Mouse (Mus musculus) hindbrain, embryonic 16.5 days (tissue): ENCODE measurements around the gene Pa2g4. TPM values are rescaled to one million over a fixed set of nuclear protein-coding genes. Genes with fewer than 3 reads are reported as not detected.

Source experiments
- ATAC-seq: fragments of 200-750 bp; cut with Nextera tagmentation; 2 replicates; pipeline ENCODE4 v1.8.0; 2017; ENCODE audit warnings: moderate TSS enrichment, moderate library complexity
- H3K27ac ChIP-seq: fragments of 300-500 bp; sonication (generic); 2 replicates; pipeline ENCODE4 v1.5.1; 2014; ENCODE audit warnings: low read depth, mild to moderate bottlenecking, control low read depth, low read length, moderate library complexity
- H3K27me3 ChIP-seq: fragments of 300-500 bp; sonication (generic); replicated peaks from 2 replicates; pipeline ENCODE4 v1.6.1; 2014; ENCODE audit warnings: low read length; ENCODE audit not compliant: control insufficient read depth, insufficient read depth
- H3K36me3 ChIP-seq: fragments of 300-500 bp; sonication (generic); 2 replicates; pipeline ENCODE4 v1.6.1; 2014; ENCODE audit warnings: mild to moderate bottlenecking, low read length, moderate library complexity, mixed read lengths; ENCODE audit not compliant: control insufficient read depth, insufficient read depth
- H3K4me1 ChIP-seq: fragments of 300-500 bp; sonication (generic); 2 replicates; pipeline ENCODE4 v1.6.1; 2014; ENCODE audit warnings: low read depth, low read length; ENCODE audit not compliant: control insufficient read depth, insufficient read depth
- H3K4me2 ChIP-seq: fragments of 300-500 bp; sonication (generic); 2 replicates; pipeline ENCODE4 v1.6.1; 2014; ENCODE audit warnings: mild to moderate bottlenecking, low read length, control low read depth, moderate library complexity
- H3K4me3 ChIP-seq: fragments of 300-500 bp; sonication (generic); 2 replicates; pipeline ENCODE4 v1.5.1; 2014; ENCODE audit warnings: mild to moderate bottlenecking, low read length, control low read depth, moderate library complexity
- H3K9ac ChIP-seq: fragments of 300-500 bp; sonication (generic); 2 replicates; pipeline ENCODE4 v1.6.1; 2014; ENCODE audit warnings: low read depth, mild to moderate bottlenecking, control low read depth, low read length, moderate library complexity
- H3K9me3 ChIP-seq: fragments of 300-500 bp; sonication (generic); 2 replicates; pipeline ENCODE4 v1.6.1; 2014; ENCODE audit warnings: mild to moderate bottlenecking, low read length, moderate library complexity; ENCODE audit not compliant: control insufficient read depth
- WGBS: fragments of 180-500 bp; shearing (Covaris S2); extraction: QIAGEN DNeasy Blood & Tissue Kit; methylation state at CpG from one replicate; pipeline ENCODE4 v1.1.7; 2014; 5-methylcytosine and 5-hydroxymethylcytosine counted together
- polyA plus RNA-seq: library from polyadenylated mRNA; unstranded; fragments of >200 nt; fragmentation: Nextera tagmentation; extraction: Ambion mirVana; gene quantifications from 2 replicates; pipeline ENCODE4 v1.2.1, GENCODE M21; 2015

Gene Pa2g4
- polyA plus RNA-seq, 1 experiment from 2014 or later, result 130 TPM

DNA sequence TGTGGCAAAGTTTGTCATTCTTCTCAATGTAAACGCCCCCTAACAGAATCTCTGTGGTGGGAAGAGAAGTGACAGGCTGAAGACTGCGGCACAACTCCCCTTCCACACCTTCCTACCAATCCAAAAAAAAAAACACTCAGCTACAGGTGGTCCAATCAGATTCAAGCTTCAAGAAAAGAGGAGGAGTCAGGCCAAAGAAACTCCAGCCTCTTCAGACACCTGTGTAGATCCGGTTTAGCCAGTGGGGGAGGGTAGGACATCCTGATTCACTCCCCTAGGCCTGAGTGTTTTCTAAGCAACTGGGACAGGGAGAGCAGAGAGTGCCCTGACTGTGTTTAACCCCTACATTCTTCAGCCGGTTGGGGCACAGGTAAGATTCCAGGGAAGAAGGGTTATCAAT is 18.6 kb upstream of the Pa2g4 start:
- 4% methylated on average over 4 of the region's 4 CpGs for WGBS
- ATAC-seq, result no peak
- H3K27me3 ChIP-seq, result peaks cover 37% of the 10 kb centered on the region
- no peak overlapping the region for H3K9ac ChIP-seq
- no peak overlapping the region for H3K4me3 ChIP-seq
- H3K9me3 ChIP-seq, result no peaks in the 10 kb centered on the region
- H3K4me2 ChIP-seq, result no peak overlapping the region
- no peaks in the 10 kb centered on the region for H3K36me3 ChIP-seq
- peaks cover 5% of the 10 kb centered on the region for H3K4me1 ChIP-seq
- no peak overlapping the region for H3K27ac ChIP-seq

DNA sequence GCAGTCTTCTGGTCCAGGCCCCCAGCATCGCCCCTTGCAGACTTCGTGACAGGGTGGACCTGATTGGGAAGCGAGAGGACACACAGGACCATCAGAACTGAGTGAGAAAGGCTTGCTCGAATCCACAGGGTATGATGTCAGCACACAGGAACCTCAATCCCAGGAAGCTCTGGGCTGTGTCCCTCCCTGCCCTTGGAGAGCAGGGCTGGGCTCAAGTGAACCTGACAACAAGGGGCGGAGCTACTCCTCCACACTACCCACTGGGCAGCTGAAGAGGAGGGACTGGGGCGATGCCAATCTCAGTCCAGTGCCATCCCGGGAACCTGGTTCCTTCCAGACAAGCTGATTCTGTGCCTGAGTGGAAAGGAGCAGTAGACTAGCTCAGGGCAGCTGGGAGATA is 17.9 kb upstream of the Pa2g4 start:
- WGBS, result 24% methylated on average over 7 of the region's 7 CpGs

DNA sequence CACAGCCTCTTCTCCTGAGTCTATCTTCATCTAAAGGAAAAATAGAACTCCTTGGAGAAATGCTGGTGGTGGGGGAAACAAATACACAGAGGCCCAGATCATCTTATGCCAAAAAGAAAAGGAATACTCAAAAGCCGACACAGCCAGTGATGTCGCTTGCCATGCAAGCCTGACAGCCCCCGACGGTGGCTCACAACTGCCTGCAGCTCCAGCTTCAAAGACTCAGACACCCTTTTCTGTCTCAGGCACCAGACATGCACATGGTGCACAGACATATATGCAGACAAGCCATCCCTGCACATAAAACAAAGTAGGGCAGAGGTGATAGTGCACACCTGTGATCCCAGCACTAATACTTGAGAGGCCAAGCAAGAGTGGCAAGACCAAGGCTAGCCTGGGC is 13.9 kb upstream of the Pa2g4 start:
- ATAC-seq, result no peak
- Histone ChIP-seq H3K4me3 (no peak overlapping the region), H3K9me3 (no peaks in the 10 kb centered on the region), H3K36me3 (no peaks in the 10 kb centered on the region), H3K4me2 (no peak overlapping the region), H3K9ac (no peak overlapping the region), H3K27me3 (peaks cover 4% of the 10 kb centered on the region; the same call in 1 of the 2 replicates), H3K4me1 (no peaks in the 10 kb centered on the region), H3K27ac (no peak overlapping the region)
- WGBS, result 82% methylated on average over 4 of the region's 4 CpGs

More for the DNA sequence above, 17.9 kb upstream of the Pa2g4 start:
- Histone ChIP-seq H3K27ac (no peak overlapping the region), H3K9ac (no peak overlapping the region), H3K4me2 (no peak overlapping the region), H3K36me3 (no peaks in the 10 kb centered on the region), H3K4me3 (no peak overlapping the region), H3K9me3 (no peaks in the 10 kb centered on the region), H3K27me3 (peaks cover 29% of the 10 kb centered on the region), H3K4me1 (no peaks in the 10 kb centered on the region)
- no peak for ATAC-seq

DNA sequence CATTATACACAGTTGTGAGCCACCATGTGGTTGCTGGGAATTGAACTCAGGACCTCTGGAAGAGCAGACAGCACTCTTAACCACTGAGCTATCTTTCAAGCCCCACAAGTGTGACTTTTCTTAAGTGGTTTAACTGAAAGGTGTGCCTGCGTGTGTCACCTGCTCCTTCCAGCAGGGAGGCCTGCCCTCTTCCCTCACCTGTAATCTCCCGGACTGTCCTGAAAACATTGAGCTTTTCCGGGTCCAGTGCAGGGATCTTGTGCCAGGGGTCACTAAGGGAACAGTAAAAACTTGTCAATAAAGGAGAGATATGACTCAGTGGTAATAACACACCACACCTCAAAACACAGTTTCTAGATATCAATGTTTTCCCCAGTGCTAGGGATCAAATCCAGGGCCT is 13.5 kb upstream of the Pa2g4 start:
- ATAC-seq, result no peak
- H3K4me2 ChIP-seq, result no peak overlapping the region
- no peak overlapping the region for H3K4me3 ChIP-seq
- no peaks in the 10 kb centered on the region for H3K36me3 ChIP-seq
- H3K27ac ChIP-seq, result no peak overlapping the region
- whole genome bisulfite sequencing, result 86% methylated on average over 3 of the region's 3 CpGs
- no peak overlapping the region for H3K9ac ChIP-seq
- H3K27me3 ChIP-seq, result peaks cover 1% of the 10 kb centered on the region; the same call in 1 of the 2 replicates
- H3K9me3 ChIP-seq, result no peaks in the 10 kb centered on the region
- no peaks in the 10 kb centered on the region for H3K4me1 ChIP-seq

DNA sequence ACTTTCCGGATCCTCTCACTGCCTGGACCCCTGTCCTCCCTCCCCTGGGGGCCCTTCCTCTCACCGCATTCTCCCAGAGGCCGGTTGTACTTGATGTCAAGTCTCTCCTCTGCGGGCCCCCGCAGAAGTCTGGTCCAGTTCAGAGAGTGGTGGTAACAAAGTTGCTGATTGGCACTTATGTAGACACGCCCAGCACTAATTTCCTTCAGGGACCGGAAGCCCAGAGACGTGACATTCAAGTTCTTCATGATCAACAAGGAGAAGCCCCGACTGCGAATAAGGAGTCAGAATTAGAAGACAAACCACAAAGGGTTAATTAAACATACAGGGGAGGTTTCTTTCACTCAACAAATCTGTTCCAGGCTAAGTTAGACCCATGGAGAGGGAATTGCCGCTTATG is 12.5 kb upstream of the Pa2g4 start:
- Histone ChIP-seq H3K9me3 (no peaks in the 10 kb centered on the region), H3K4me1 (no peaks in the 10 kb centered on the region), H3K4me2 (no peak overlapping the region), H3K36me3 (no peaks in the 10 kb centered on the region), H3K27ac (no peak overlapping the region), H3K4me3 (no peak overlapping the region), H3K27me3 (no peaks in the 10 kb centered on the region), H3K9ac (no peak overlapping the region)
- WGBS, result 82% methylated on average over 11 of the region's 11 CpGs
- ATAC-seq, result no peak

DNA sequence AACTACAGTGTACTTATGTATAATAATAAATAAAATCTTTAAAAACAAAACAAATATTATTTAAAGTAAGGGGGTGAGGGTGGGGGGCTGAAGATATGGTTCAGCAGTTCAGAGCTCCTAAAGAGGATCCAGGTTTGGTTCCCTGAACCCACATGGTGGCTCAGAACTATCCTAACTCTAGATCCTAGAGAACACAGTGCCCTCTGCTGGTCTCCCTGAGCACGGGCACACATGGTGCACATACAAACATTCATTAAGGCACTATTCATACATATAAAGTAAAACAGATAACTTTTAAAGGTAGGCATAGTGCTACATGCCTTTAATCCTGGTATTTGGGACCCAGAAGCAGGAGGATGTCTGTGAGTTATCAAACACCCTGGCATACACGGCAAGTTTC is 9.3 kb upstream of the Pa2g4 start:
- no peaks in the 10 kb centered on the region for H3K27me3 ChIP-seq
- H3K4me3 ChIP-seq, result no peak overlapping the region
- no peaks in the 10 kb centered on the region for H3K4me1 ChIP-seq
- H3K9me3 ChIP-seq, result no peaks in the 10 kb centered on the region
- H3K27ac ChIP-seq, result no peak overlapping the region
- ATAC-seq, result no peak
- 94% methylated on average over 2 of the region's 2 CpGs for WGBS
- H3K4me2 ChIP-seq, result no peak overlapping the region
- H3K36me3 ChIP-seq, result no peaks in the 10 kb centered on the region
- no peak overlapping the region for H3K9ac ChIP-seq

DNA sequence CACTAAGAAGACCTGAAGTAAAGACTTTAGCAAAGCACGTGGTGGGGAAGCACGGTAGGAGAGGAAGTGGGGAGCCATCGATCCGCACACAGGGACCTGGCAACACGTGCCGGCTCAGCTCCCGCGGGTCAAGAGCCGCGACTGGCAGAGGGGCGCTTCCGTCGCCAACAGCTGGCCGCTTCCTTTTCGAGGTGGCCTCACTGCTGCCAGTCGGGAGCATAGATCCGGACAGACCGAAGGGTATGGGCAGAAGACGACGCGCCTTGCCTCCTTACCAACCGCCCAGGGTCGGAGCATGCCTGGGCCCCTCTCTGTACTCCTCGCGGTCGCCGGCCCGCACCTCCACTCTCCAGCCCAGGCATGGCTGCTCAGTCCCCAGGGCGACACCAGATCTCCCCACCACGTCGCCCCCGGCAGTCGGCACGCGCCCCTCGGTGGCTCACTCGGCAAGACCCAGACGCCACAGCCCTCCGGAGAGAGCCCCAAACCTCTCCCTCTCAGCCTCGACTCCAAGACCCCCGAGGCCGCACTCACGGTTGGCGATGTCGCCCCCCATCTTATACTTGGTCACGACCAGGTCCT is 490 bp downstream of the Pa2g4 start:
- WGBS, result under 1% methylated on average over 45 of the region's 46 CpGs
- H3K9ac ChIP-seq, result peak overlapping the region; percentile 94
- H3K4me3 ChIP-seq, result peak overlapping the region; percentile 93
- peaks cover 12% of the 10 kb centered on the region for H3K4me1 ChIP-seq
- H3K27ac ChIP-seq, result peak overlapping the region; percentile 86
- no peaks in the 10 kb centered on the region for H3K9me3 ChIP-seq
- ATAC-seq, result peak; percentile 22; the same call in 1 of the 2 replicates
- H3K36me3 ChIP-seq, result peaks cover 12% of the 10 kb centered on the region
- H3K4me2 ChIP-seq, result peak overlapping the region; percentile 81
- no peaks in the 10 kb centered on the region for H3K27me3 ChIP-seq

DNA sequence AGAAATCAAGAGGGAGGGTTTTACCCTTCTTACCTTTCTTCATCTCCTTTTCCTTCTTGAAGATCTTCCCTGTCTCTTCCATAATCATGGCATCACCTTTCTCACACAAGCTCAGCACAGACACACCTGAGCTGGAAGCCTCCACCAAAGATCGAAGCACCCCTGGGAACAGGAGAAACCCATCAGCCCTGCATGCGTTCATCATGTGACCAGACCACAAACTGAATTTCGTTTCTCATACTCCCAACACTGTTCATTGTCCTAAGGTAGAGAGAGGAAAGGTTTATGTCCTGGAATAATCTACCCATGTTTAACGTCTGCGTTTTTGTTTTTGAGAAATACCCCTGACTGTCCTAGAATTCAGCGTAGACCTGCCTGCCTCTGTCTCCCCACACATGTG is 2.2 kb downstream of the Pa2g4 start:
- peaks cover 12% of the 10 kb centered on the region for H3K4me1 ChIP-seq
- no peak overlapping the region; the same call in 1 of the 2 replicates for H3K4me2 ChIP-seq
- no peak for ATAC-seq
- WGBS, result 91% methylated on average over 6 of the region's 6 CpGs
- H3K27me3 ChIP-seq, result no peaks in the 10 kb centered on the region
- no peaks in the 10 kb centered on the region for H3K9me3 ChIP-seq
- no peak overlapping the region for H3K27ac ChIP-seq
- peaks cover 28% of the 10 kb centered on the region for H3K36me3 ChIP-seq
- no peak overlapping the region for H3K9ac ChIP-seq
- no peak overlapping the region for H3K4me3 ChIP-seq

DNA sequence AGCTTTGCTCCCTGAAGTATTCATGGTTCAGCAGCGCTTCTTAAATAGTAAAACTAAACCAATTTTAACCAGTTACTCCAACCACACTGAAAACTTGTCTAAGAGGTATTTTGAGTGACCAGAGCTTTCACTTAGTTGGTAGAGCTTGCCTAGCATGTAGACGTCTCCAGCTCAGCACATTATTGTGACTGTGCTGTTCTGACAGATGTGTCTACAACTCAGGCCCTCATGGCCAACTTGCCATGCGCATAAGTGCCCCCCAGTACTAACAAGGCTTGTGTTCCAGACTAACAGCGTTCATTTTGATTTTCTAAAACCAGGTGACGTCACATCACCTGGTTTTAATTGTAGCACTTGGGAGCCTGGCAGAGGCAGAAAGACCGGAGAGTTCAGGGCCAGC is 8.8 kb downstream of the Pa2g4 start:
- no peak for ATAC-seq
- no peak overlapping the region for H3K9ac ChIP-seq
- 88% methylated on average over 6 of the region's 6 CpGs for WGBS
- no peak overlapping the region for H3K4me2 ChIP-seq
- H3K27ac ChIP-seq, result no peak overlapping the region
- no peaks in the 10 kb centered on the region for H3K27me3 ChIP-seq
- H3K4me1 ChIP-seq, result no peaks in the 10 kb centered on the region
- no peak overlapping the region for H3K4me3 ChIP-seq
- no peaks in the 10 kb centered on the region for H3K9me3 ChIP-seq
- H3K36me3 ChIP-seq, result peaks cover 35% of the 10 kb centered on the region

DNA sequence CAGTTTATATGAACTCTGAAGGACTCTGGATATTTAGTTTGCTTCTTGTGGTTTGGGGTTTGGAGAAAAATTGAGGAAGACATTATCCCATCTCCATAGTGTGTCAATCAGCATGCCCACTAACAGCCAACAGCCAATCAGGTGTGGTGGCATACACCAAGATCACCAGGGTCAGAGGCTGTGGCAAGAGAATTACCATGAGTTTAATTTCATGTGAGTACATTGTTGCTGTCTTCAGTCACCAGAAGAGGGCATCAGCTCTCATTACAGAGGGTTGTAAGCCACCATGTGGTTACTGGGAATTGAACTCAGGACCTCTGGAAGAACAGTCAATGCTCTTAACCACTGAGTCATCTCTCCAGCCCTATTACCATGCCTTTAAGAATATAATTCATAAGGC is 9.5 kb downstream of the Pa2g4 start:
- Histone ChIP-seq H3K36me3 (peaks cover 35% of the 10 kb centered on the region), H3K27ac (no peak overlapping the region), H3K9ac (no peak overlapping the region), H3K9me3 (no peaks in the 10 kb centered on the region), H3K4me1 (no peaks in the 10 kb centered on the region), H3K27me3 (no peaks in the 10 kb centered on the region), H3K4me3 (no peak overlapping the region), H3K4me2 (no peak overlapping the region)
- ATAC-seq, result no peak
